Mouse (Mus musculus) intestine, embryonic 14.5 days (tissue): ENCODE results near the gene Nxpe3. TPM values are rescaled to one million over a fixed set of nuclear protein-coding genes. Genes with fewer than 3 reads are reported as not detected.
A peak's percentile ranks its signal among the peaks of the same experiment; 100 is the strongest.

Experiments used
- ATAC-seq: fragments of 200-750 bp; cut with Nextera tagmentation; replicated peaks from 2 replicates; pipeline ENCODE4 v1.8.0; 2017; ENCODE audit warnings: low read depth, moderate number of reproducible peaks, moderate TSS enrichment, moderate library complexity; ENCODE audit not compliant: low FRiP score, low TSS enrichment
- DNase-seq: peaks from one replicate; pipeline ENCODE4 v3.0.0-alpha.2; 2018; ENCODE audit warnings: low spot score
- H3K27ac ChIP-seq: fragments of 300-500 bp; sonication (generic); 2 replicates; pipeline ENCODE4 v1.5.1; 2014; ENCODE audit warnings: low read depth, mild to moderate bottlenecking, control low read depth
- H3K27me3 ChIP-seq: fragments of 300-500 bp; sonication (generic); replicated peaks from 2 replicates; pipeline ENCODE4 v1.6.1; 2014; ENCODE audit warnings: low read length, control low read depth; ENCODE audit not compliant: control insufficient read depth, insufficient read depth
- H3K36me3 ChIP-seq: fragments of 300-500 bp; sonication (generic); 2 replicates; pipeline ENCODE4 v1.6.1; 2014; ENCODE audit warnings: low read length, control low read depth; ENCODE audit not compliant: control insufficient read depth, insufficient read depth
- H3K4me1 ChIP-seq: fragments of 300-500 bp; sonication (generic); replicated peaks from 2 replicates; pipeline ENCODE4 v1.6.1; 2014; ENCODE audit warnings: low read length, control low read depth, mixed read lengths; ENCODE audit not compliant: control insufficient read depth, insufficient read depth
- H3K4me2 ChIP-seq: fragments of 300-500 bp; sonication (generic); 2 replicates; pipeline ENCODE4 v1.6.1; 2014; ENCODE audit warnings: low read length
- H3K4me3 ChIP-seq: fragments of 300-500 bp; sonication (generic); 2 replicates; pipeline ENCODE4 v1.5.1; 2014; ENCODE audit warnings: low read depth, low read length, control low read depth, mixed read lengths
- H3K9ac ChIP-seq: fragments of 300-500 bp; sonication (generic); 2 replicates; pipeline ENCODE4 v1.6.1; 2014; ENCODE audit warnings: mild to moderate bottlenecking, low read length
- H3K9me3 ChIP-seq: fragments of 300-500 bp; sonication (generic); 2 replicates; pipeline ENCODE4 v1.6.1; 2016; ENCODE audit warnings: low read length, control low read depth; ENCODE audit not compliant: control insufficient read depth
- WGBS: fragments of 180-500 bp; shearing (Covaris S2); extraction: QIAGEN DNeasy Blood & Tissue Kit; methylation state at CpG from one replicate; pipeline ENCODE4 v1.1.7; 2014; 5-methylcytosine and 5-hydroxymethylcytosine counted together
- polyA plus RNA-seq: library from polyadenylated mRNA; unstranded; fragments of >200 nt; fragmentation: Nextera tagmentation; extraction: Ambion mirVana; gene quantifications from 2 replicates; pipeline ENCODE4 v1.2.1, GENCODE M21; 2014

Gene Nxpe3
- polyA plus RNA-seq, 1 experiment from 2014 or later: 1.5 TPM

DNA sequence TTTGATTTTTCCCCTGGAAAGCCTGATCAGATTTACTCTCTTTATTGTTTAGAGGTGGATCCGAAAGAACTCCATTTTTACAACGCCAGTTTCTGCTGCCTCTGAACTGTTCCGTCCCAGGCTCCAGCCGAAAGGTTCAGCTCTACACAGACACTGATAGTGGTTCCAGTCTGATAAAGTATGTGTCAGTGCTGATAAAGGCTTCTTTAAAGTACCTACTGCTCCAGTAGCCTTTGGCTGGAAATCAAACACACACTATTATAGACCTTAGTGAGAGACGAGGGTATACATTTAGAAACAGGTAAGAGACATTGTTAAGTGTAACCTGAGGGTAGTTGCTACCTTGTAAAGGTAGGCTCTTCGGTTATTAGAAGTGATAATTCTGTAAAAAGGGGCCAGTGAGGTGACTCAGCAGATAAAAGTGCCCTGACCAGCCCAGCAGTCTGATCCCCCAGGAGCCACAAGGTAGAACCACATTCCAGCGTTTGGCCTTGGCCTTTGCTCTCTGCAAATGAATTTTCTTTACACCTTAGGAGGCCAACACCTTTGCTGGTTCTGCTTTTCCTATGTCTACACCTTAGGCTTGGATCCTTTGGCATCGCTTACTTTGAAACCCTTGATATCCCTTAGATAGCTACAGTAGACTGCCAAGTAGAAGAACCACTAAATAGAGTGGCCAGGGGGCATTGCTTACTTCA, 1.5 kb downstream of the Nxpe3 start:
- Histone ChIP-seq H3K9me3 (no peaks in the 10 kb centered on the region), H3K4me1 (peaks cover 16% of the 10 kb centered on the region; the same call in 1 of the 2 replicates), H3K4me2 (peak overlapping the region; percentile 78), H3K9ac (no peak overlapping the region), H3K27me3 (no peaks in the 10 kb centered on the region), H3K4me3 (no peak overlapping the region), H3K36me3 (no peaks in the 10 kb centered on the region), H3K27ac (no peak overlapping the region)
- WGBS: 70% methylated on average over 8 of the region's 8 CpGs
- ATAC-seq (no peak), DNase-seq (peak; percentile 54)

DNA sequence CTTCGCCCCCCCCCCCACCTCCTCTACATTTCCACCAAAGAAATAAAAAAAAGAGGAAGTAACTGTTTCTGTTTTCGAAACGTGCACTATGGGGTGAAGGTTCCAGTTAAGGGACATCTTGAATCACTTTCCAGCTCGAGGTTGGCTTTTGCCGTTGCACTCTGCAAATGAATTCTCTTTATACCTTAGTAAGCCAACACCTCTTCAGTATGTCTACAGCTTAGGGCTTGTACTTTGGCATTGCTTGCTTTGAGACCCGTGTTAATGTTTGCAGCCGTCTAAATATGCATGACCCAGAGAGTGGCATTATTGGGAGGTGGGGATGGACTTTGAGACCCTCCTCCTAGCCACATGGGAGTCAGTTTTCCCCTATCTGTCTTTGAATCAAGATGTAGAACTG, 2.6 kb downstream of the Nxpe3 start:
- Histone ChIP-seq H3K9me3 (no peaks in the 10 kb centered on the region), H3K27me3 (no peaks in the 10 kb centered on the region), H3K36me3 (peaks cover under 1% of the 10 kb centered on the region; the same call in 1 of the 2 replicates), H3K4me3 (no peak overlapping the region), H3K4me2 (no peak overlapping the region), H3K4me1 (peaks cover 14% of the 10 kb centered on the region; the same call in 1 of the 2 replicates), H3K9ac (no peak overlapping the region), H3K27ac (no peak overlapping the region)
- 72% methylated on average over 6 of the region's 7 CpGs for WGBS
- no peak for ATAC-seq
- DNase-seq: no peak

DNA sequence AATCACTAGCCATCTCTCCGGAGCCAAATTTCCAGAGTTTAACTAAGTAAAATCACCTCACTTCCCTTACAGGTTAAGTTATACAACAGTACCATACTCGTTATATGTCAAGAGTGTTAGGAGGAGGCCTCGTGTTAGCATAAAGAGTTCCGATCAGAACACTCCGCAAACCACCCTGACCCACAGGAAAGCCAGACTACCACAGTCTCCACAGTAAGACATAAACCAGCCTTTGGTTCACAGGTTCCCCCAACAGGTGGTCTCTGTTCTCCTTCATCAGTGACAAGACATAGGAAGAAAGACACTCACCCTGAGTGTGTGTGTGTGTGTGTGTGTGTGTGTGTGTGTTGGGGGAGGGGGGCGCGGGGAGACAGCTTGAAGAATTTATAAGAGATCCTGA, 3.7 kb downstream of the Nxpe3 start:
- Histone ChIP-seq H3K27ac (no peak overlapping the region), H3K9me3 (no peaks in the 10 kb centered on the region), H3K9ac (no peak overlapping the region), H3K27me3 (no peaks in the 10 kb centered on the region), H3K36me3 (peaks cover 6% of the 10 kb centered on the region; the same call in 1 of the 2 replicates), H3K4me3 (no peak overlapping the region), H3K4me2 (no peak overlapping the region), H3K4me1 (peaks cover 14% of the 10 kb centered on the region; the same call in 1 of the 2 replicates)
- 81% methylated on average over 7 of the region's 7 CpGs for WGBS
- ATAC-seq (no peak), DNase-seq (no peak)

DNA sequence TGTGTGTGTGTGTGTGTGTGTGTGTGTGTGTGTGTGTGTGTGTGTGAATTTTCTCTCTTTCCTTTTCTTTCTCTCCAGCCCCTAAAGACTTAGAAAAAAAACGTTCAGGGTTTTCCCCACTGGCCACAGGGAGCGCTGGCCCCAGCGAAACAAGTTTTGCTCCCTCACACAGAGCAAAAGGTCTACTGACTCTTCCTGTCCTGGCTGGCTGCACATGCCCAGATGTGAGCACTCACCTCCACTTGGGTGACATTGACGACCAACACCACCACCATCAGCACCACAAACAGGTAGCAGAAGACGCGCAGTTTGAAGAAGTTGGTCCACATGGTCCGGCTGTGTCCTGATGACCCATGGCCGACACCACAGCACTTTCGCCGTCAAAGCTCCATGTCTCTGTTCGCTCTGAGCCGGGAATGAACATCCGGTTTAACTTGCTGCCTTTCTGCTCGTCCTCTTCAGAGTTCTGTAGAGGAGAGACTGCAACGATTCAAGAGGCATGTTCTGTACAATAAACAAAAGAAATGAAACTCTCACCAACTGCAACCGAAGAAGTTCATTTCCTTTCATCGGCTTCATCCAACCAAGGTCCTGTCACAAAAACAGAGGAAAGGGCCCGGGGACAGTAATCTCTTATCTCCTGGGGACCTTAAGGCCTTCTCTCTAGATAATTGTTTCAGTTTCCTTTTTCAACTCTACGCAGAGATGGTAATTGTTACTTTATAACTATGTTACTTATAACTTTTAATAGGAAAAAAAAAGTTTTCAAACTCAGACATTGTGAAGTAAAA, 4.5 kb downstream of the Nxpe3 start:
- Histone ChIP-seq H3K27ac (no peak overlapping the region), H3K36me3 (peaks cover 6% of the 10 kb centered on the region; the same call in 1 of the 2 replicates), H3K4me1 (peaks cover 14% of the 10 kb centered on the region; the same call in 1 of the 2 replicates), H3K27me3 (no peaks in the 10 kb centered on the region), H3K9ac (no peak overlapping the region), H3K4me2 (no peak overlapping the region), H3K9me3 (no peaks in the 10 kb centered on the region), H3K4me3 (no peak overlapping the region)
- WGBS: 82% methylated on average over 19 of the region's 19 CpGs
- ATAC-seq (no peak), DNase-seq (no peak)

DNA sequence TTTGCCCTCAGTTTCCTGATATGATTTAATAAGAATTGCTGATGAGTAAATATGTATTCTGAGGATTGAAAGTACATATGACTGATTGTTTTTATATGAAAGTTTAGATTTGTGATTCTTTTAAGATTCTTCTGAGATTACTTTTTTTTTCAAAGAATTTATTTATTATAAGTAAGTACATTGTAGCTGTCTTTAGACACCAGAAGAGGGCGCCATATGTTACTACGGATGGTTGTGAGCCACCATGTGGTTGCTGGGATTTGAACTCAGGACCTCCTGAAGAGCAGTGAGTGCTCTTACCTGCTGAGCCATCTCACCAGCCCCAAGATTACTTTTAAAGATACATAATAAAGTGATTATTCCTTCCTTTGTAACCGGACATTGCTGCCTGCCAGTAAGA, 5.6 kb downstream of the Nxpe3 start:
- Histone ChIP-seq H3K9me3 (no peaks in the 10 kb centered on the region), H3K4me2 (no peak overlapping the region), H3K36me3 (peaks cover 6% of the 10 kb centered on the region; the same call in 1 of the 2 replicates), H3K4me3 (no peak overlapping the region), H3K4me1 (peaks cover 11% of the 10 kb centered on the region; the same call in 1 of the 2 replicates), H3K9ac (no peak overlapping the region), H3K27ac (no peak overlapping the region), H3K27me3 (no peaks in the 10 kb centered on the region)
- ATAC-seq: no peak
- no peak for DNase-seq
- 85% methylated on average over 3 of the region's 3 CpGs for WGBS

DNA sequence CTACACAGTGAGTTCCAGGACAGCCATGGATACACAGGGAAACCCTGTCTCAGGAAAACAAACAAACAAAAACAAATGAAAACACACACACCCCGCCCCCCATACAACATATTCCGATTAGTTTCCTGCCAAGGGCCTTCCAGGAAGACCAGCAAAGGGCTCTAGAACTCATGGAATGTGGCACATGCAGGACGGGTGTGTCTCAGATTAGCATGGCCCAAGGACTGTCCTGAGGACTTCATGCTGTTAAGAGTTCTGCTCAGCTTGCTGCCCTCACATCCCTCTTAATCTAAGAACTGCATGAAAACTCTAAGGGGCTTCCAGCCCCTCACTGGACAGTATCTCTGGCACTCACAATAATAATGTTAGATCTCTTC, 6.5 kb downstream of the Nxpe3 start:
- peaks cover 6% of the 10 kb centered on the region; the same call in 1 of the 2 replicates for H3K36me3 ChIP-seq
- ATAC-seq: no peak
- peaks cover 6% of the 10 kb centered on the region; the same call in 1 of the 2 replicates for H3K4me1 ChIP-seq
- H3K4me2 ChIP-seq: no peak overlapping the region
- no peak overlapping the region for H3K4me3 ChIP-seq
- no peak overlapping the region for H3K27ac ChIP-seq
- H3K9ac ChIP-seq: no peak overlapping the region
- no peaks in the 10 kb centered on the region for H3K27me3 ChIP-seq
- 77% methylated on average over 3 of the region's 3 CpGs for WGBS
- DNase-seq: no peak
- no peaks in the 10 kb centered on the region for H3K9me3 ChIP-seq

DNA sequence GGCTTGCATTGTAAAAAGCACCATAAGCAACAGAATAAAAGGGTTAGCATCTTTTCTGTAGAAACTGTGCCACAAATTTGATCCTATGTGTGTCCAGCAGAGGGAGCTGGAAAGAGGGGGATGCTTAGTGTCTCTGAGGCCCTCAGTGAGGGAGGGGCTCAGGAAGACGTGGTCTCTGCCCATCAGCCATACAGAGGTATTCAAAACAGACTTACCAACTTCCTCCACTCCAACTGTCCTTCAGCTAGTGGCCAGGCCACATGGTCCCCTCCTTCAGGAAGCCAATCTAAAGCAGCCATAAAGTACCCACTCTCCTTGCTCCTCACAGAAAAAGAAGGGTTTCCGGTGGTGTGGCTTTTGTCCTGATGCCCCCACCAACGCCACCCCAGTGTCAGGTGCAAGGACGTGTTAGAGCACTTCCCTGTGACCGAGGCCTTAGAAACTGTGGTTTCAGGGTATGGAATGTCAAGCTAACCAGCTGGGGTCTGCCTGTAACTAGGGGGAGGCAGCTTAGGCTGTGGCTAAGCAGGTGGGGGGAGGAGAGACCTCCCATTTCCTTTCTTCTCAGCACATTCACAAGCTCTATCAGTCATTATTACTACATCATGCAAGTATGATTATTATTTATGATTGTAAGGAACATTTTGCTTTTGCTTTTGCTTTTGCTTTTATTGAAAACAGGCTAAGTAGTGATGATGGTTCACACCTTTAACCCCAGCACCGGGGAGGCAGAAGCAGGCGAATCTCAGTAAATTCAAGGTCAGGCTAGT, 7.1 kb downstream of the Nxpe3 start:
- Histone ChIP-seq H3K4me2 (no peak overlapping the region), H3K9me3 (no peaks in the 10 kb centered on the region), H3K27me3 (no peaks in the 10 kb centered on the region), H3K36me3 (peaks cover 6% of the 10 kb centered on the region; the same call in 1 of the 2 replicates), H3K4me1 (peaks cover 6% of the 10 kb centered on the region; the same call in 1 of the 2 replicates), H3K4me3 (no peak overlapping the region), H3K9ac (no peak overlapping the region), H3K27ac (no peak overlapping the region)
- DNase-seq (no peak), ATAC-seq (no peak)
- WGBS: 69% methylated on average over 7 of the region's 7 CpGs

DNA sequence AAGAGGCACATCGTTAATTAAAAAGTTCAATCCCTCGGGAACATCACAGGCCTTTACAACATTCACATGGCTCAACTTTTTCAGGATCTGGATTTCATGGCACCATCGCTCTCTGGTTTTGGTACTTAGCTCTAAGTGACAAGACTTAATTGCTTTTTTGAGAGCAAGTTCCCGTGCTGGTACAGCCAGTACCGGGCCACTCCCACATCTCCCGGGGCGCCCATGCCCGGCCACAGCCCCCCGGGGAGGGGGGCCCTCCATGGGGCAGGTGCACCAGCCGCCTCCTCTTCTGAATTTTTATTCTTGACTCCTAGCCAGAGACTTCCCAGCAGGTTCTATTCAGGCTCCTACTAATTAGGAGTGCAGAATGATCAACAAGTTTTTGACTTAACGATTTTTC, 10.8 kb downstream of the Nxpe3 start:
- WGBS: 84% methylated on average over 11 of the region's 11 CpGs
- peaks cover 6% of the 10 kb centered on the region; the same call in 1 of the 2 replicates for H3K36me3 ChIP-seq
- ATAC-seq (no peak), DNase-seq (no peak)
- no peak overlapping the region for H3K9ac ChIP-seq
- no peaks in the 10 kb centered on the region for H3K9me3 ChIP-seq
- no peak overlapping the region for H3K4me3 ChIP-seq
- H3K27me3 ChIP-seq: no peaks in the 10 kb centered on the region
- no peak overlapping the region for H3K4me2 ChIP-seq
- H3K4me1 ChIP-seq: no peaks in the 10 kb centered on the region
- H3K27ac ChIP-seq: no peak overlapping the region
